Mouse (Mus musculus): ENCODE measurements around the gene Rexo5.
A peak's percentile ranks its signal among the peaks of the same experiment; 100 is the strongest.

The Rexo5 gene

DNA sequence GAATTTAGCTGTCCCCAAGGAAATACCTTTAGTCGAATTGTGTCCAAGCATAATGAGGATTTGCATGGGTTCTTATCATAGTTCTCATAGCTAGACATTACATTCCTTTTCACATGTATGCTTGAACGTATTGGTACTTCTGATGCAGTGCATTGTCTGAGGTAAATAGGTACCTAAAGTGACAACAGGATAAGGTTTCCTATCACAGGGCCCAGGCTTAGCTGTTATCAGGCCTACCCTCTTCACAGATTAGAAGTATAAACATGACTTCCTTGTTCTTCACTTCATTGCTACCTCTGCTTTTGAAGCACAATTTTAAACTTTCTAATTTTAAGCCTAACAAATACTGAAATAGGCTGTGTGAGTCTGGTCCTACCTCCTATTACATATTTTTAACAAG, 51.7 kb downstream of the Rexo5 start:
- no peak for DNase-seq (ENCODE audit: low read depth)

DNA sequence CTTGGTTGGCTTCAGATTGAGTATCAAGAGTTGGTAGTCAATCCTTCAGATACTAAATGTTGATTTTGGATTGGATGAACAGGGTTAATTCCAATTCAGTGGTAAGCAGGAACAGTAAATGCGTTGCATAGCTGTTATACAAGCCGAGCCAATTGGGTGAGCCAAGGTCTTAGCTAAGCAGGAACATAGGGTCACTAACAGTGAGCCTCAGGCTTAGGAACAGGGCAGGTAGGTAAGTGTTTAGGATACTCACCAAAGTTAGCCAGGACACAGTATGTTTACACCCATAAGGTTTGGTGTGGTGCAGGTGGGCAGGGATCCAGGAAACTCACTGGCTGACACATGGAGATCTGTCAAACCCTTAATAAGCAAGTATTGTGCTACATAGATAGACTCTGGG, 53.6 kb downstream of the Rexo5 start:
- DNase-seq (ENCODE audit: low read depth), result no peak

DNA sequence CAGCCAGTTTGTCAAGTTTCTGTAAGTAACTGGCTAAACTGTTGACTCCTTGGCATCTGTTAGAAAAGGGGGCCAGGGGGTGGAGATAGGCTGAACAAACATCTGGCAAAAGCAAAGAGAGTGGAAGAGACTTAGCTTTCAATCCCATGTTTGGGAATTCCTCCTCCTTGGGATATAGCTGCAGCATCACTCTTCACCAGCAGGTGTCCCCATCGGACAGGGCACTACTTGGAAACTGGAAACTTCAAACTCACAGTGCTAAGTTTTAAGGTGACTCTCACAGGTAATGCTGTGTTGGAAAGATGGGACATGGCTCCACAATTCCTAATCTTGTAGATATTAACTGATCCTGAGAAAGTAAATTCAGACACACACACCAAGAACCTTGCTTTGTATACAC, 55.3 kb downstream of the Rexo5 start:
- DNase-seq (ENCODE audit: low read depth), result no peak

DNA sequence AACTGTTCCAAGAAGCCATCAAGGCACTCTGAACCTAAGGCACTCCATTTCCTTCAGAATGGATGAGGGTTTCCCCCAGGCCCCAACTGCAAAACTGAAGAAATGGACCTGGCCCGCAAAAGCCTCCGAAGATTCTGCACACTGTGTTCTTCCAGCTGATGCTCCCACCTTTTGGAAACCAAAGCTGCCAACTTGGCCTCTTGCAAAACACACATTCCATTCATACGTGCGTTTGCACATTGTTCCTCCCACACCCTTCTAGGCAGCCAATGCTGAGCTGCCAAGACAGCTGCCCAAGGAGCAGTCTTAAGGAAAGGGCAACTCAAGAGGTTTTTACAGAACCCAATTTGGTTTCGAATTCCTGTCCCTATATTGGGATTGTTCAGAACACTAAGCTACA, 56.9 kb downstream of the Rexo5 start:
- no peak for DNase-seq (ENCODE audit: low read depth)

DNA sequence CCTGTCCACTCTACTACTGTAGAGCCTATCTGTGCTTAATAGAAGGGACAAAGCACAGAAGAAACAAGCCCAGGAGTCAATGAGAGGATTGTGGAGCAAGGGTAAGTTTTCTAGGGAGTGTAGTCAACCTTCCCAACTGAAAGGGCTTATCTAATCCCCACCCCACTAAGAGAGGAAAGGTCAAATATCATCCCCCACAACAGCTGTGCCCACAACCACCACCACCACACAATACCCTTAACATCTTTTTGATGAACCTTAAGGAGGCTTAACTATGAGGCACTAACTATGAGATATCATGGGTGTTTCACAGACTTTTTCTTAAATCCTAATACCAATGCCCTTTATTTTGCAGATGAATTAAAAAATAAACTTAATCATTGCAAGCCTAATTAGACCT, 58.7 kb downstream of the Rexo5 start:
- DNase-seq (ENCODE audit: low read depth), result no peak

DNA sequence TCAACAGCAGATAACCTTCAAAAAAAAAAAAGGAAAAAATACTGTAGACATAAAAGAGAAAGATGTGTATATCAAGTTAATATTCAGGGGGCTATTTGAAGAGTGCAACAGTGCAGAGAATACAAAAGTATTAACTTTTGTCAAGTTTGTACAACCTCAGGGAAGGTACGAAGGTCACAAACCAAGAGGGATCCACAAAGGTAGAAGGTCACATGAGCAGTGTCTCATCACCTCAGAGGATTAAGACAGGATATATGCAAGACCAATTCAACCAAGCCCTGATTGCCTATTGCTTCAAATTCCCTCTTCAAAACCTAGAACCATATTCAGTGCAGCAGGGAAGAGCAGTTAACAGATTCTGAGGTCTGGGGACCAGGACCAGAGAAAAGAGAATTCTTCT, 59.4 kb downstream of the Rexo5 start:
- DNase-seq (ENCODE audit: low read depth), result no peak

DNA sequence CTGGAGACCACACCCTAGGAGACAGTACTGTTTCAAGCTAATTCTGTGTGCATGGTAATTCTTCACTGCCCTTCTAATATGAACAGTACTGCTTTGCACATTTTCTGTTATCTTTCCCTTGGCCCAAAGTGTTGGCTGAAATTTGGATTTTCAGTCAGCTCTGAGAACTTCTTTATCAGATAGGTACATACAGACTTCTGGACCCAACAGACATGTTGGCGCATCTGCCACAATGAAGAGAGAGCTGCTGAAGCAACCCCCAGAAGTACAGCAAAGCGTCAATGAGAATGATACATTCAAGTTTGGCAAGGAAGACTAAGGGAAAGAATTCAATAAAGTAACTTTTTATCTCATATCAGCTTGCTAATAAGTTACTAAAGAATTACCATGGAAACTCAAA, 60.6 kb downstream of the Rexo5 start:
- no peak for DNase-seq (ENCODE audit: low read depth)

DNA sequence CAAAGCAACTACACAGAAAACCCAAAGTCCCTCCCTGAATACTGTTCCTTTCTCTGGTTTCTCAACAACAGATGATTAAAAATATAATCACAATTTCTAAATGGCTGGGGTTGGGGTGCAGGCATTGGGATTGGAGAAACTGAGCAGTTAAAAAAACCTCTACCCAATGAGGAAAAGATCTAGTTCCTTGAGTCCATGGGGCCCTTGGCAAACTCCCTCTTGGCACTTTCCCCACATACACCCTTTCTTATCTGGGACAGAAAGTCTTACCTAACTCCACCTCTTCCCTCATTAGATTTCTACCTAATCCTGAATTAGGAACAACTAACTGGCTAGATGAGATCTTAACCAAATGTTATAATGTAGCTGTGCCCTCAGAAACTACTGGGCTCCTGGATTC, 61.2 kb downstream of the Rexo5 start:
- DNase-seq (ENCODE audit: low read depth), result no peak

DNA sequence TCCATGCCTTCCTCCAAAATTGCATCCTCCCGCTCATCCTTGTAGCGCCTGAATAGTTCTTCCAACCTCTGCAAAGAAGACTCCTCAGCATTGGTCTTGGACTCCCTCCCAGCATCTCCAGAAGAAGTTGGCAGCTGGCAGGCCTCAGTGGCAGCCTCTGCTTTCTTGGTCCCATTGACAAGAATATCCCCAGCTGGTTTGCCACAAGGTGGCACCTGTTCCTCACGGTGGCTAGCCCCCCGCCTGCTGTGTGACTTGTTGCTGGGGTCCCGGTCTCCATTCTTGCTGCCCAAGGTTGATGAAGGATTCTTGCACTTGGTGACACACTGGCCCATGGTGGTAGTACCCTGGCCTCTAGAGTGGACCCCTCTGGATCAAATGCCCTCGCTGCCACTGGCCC, 65.7 kb downstream of the Rexo5 start:
- no peak for DNase-seq (ENCODE audit: low read depth)

DNA sequence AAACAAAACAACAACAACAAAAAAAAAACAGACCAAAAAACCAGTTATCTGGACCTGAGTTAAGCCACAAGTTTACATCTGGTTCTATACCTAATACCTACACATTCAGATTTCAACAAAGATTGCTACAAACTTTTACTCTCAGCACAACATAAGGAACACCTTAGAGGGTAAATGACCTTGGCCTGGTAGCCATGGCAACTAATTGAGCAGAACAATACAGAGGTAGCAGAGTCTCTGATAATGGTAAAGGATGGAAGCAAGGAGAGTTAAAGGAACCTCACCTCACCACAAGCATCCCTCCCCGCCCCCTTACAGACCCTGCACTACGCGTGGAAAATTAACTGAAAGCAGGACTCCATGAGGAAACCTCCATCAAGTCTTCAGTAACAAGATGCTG, 66.3 kb downstream of the Rexo5 start:
- DNase-seq (ENCODE audit: low read depth), result no peak

DNA sequence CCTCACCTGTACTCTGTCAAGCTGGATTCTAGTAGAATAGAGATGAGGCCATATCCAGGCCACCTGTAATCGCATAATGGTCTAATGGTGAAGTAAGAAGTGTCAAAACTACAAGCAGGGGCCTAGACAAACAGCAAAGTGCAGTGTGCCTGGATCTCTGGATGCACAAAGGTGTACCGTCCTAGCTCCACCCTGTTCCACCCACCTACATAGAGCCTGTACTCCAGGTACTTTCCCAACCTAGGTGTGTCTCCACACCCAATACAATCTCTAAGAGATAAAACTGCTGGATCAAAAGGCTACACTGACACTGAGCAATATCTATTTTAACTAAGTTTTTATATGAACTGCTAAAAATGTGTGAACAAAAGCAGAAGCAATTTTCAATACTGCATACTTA, 66.7 kb downstream of the Rexo5 start:
- no peak for DNase-seq (ENCODE audit: low read depth)

DNA sequence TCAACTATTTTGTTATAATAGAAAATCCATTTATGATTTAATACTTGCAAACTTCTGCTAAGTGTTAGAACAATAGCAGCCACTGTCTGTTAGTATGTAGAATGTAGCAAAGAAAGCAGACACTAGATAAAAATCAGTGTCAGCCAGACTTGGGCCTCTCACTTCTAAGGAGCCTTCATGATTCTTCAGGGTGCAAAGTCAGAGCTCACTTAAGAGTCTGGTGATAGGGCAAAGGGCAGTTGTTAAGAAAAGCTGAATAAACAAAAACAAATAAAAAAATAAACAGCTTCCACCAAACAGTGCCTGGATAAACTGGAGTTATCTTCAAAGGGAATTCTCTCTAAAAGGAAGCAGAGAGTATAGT, 67.1 kb downstream of the Rexo5 start:
- no peak for DNase-seq (ENCODE audit: low read depth)

DNA sequence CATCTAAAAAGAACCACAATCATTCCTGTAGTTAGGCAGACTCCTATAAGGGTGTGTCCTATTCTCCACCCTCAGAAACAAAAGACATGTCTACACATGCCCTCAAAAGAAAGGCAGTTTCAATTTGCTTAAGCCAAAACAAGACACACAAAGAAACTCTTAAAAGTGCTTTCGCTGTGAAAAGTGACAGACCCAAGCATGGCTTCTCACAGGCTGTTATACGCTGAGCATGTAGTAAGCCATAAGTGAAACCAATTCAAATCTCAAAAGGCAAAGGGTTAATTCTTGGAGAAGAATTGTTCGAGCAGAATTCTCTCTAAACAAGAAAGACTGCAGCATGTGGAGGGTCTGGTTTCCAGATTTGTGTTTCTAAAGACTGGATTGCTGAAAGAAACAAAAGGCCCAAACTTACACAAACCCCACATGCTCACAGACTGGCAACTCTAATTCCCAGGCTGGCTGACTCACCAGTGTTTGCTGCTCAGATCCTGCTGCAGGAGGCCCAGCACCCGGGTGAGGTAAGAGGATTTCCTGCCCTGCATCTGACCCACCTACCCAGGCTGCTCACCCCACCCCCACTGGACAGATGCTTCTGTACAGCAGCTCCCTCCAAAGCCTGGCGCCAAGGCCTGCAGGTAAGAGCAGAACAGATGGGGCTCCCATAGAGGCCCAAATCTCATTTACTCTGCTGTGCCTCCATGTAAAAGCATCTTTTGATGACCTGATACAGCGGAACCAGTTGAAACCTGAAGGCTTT, 67.7 kb downstream of the Rexo5 start:
- DNase-seq (ENCODE audit: low read depth), result peak; percentile 76

DNA sequence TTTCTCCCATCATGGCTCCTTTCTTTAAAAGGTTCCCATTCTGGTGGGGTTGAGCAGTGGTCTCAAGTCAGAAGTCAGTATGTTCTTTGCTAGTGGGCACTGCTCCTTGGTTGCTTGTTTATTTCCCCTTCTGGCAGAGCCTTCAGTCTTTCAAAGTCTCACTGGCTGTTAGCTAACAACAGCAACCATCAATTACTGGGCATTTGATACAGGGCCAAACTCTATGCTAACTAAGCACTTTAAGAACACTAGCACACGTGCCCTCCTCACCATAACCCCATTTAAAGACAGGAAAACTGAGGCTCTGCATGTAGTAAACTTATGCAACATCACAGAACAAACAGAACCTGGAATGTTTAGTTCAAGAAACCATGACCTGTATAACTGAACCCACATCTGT, 68.4 kb downstream of the Rexo5 start:
- DNase-seq (ENCODE audit: low read depth), result no peak

DNA sequence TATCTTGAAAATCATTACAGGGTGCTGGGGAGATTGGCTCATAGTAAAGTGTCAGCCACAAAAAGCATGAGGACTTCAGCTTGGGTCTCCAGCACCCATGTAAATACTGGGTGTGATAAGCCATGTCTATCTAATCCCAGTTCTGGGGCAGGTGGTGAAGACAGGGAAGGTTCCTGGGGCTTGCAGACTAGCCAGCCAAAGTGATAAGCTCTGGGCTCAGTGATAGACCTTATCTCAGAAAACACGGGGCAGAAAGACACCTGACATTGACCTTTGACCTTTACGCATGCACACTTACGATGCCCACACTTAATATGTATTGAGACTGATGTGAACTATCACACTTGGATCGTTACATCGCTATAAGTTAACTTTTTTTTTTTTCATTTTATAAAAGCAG, 70.7 kb downstream of the Rexo5 start:
- no peak for DNase-seq (ENCODE audit: low read depth)

DNA sequence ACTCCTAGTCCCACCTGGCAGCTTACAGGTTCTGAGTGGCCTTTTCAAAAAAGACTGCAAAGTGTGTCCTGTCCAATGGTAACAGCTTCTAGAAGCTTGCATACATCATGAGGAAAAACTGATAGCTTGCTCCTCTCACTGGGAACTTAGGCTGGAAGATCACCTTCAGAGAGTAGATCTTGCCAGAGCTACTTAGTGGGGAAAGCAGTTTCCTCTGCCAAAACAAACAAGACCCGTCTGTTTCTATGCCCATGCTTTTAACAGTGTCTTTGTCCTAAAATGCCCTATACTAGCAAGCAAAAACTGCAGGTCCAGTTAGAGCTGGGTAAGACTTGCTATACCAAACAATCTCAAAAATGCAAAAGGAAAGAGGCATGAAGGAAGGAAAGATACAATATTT, 72.3 kb downstream of the Rexo5 start:
- DNase-seq (ENCODE audit: low read depth), result no peak

DNA sequence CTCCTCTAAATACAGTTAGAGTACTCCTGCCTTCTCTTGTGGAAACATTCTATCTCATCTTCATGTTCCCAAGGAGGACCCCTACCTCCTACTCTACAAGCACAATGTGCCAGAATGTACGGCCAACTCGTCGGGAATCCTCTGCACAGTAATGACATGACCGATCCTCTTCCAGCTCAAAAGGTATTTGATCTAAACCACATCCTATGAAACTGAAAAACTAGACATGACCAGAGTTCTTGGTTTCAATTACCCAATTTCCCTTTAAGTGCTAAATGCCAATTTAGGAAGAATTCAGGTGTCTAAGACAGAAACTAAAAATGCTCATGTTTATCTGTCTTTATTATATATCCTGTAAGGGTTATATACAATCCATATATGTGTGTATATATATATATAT, 78.4 kb downstream of the Rexo5 start:
- DNase-seq (ENCODE audit: low read depth), result no peak

DNA sequence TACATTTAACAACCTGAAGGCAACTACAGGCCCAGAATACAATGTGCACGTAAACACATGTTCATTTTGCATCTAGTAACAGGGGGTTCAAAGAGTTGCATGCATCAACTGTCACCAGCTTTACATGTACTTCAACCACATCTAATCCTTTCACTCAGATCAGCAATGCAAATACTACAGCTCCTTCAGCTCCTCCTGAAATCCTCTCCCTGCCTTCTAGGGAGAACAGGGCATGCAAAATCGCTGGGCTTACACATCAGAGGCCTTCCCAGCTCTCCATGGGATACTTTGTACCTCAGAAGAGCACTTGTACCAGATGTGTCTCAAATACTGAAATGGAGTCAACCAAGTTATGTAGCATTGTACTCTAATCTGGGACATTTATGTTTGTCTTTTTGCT, 79.2 kb downstream of the Rexo5 start:
- DNase-seq (ENCODE audit: low read depth), result no peak

DNA sequence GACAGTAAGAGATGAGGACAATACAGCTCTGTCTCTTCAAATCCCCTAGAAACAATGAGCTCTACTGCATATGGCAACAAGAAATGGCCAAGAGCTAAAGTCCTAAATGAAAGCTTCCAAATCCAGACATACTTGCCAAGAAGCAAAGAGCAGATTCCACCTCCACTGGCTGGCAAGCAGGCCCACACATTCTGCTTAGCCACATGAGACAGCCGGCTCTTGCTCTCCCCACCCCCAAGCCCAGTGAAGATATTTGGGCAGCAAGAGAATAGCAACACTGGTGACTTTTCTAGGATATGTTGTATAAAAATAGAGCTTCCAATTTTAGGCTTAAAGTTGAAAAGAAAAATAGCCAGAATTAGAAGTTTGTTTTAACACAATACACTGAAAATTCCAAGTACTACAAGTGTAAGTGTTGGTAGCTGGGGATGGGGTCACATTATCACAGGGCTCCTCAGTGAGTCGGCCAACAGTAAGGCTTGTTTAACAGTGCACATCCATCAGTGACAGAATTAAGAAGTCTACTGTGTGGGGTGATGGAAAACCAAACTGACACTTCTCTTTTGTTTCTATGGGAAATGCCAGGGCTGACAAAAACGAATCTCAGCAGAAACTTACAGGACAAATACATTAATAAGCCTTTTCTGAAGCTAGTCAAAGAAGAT, 82.1 kb downstream of the Rexo5 start:
- no peak for DNase-seq (ENCODE audit: low read depth)

DNA sequence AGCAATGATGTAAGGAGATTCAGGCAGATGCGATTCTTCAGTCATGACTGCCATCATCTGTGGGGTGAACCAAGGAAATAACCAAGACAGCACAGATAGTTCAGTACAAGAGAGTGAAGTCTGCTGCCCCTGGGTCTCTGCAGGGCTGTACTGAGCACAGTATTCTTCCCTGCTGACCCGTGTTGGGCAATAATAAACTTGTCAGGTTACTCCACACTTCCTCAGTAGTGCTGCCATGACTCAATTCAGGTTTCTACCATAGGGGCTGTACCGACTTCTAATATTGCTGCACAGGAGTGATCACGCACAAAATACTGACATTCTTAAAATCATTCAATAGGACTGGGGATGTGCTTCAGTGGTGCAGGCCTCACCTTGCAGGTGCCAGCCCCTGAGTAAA, 85.4 kb downstream of the Rexo5 start:
- no peak for DNase-seq (ENCODE audit: low read depth)

DNA sequence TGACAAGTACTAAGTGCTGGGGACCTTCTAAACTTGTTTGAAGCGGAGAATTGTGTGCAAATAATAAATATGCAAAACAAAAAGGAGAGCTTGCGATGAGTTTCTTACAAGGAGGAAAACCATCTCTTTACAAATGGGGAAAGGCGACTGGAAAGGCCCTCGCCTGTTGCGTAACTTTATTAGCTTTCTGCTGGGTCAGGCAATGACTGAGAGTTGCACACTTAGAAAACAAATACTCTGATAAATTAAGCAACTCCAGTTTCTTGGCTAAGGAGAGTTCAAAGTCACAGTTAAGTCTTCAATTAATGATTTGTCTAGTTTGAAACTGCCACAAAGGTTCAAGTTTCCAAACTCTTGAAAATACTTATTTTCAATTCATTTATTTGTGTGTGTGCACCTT, 86.5 kb downstream of the Rexo5 start:
- no peak for DNase-seq (ENCODE audit: low read depth)

DNA sequence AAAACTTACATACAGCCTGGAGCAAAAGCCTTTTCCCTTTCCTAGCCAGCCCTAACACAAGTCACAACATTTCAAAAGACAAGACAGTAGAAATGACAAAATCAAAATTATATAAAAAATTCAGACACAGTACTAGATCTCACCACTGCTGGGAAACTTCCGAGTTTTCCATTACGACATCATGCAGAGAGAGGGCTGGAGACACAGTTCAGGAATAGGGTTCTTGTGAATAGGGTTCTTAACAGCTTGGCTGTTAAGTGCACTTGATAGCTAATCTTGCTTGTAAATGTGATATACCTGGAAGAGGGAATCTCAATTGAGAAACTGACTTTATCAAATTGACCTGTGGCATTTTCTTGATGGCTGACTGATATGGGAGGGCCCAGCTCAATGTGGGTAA, 87.4 kb downstream of the Rexo5 start:
- DNase-seq (ENCODE audit: low read depth), result no peak

DNA sequence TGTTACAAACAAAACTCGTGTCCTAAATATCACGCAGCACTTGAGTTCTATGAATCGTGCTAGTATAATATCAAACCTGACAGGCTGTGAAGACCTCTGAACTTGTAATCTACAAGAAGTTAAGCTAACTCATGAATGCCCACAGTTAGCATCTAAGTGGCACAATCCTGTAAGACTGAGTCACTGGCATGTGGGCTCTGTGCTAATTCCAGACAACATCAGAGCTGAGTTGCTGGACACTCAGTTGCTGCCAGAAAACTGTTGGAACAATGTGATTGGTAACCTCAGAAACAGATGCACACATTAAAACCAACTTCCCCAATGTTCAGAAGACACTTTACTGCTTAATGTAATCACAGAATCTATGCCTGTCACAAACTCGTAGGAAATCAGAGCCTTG, 94.1 kb downstream of the Rexo5 start:
- DNase-seq (ENCODE audit: low read depth), result peak; percentile 62

DNA sequence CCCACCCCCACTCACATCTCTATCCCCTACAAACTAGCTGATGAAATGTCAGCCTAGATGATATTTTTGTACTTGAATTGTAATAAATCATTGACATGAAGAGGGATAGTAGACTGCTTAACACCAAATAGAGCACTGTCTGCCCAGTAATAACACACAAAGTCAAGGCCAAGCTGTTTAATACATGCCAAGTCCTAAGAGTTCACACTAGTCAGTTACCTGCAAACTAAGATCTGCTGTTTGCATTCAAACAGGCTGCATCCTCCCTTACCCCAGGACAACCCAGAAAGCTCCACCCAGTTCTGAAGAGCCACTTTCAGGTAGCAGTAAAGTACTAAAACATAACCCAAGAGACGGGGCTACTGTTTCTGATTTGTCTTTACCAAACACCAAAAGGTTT, 98.4 kb downstream of the Rexo5 start:
- no peak for DNase-seq (ENCODE audit: low read depth)

All from fibroblast of lung, adult 2 months (primary cell).